Mouse (Mus musculus): Measurements from ENCODE around the gene Ttc16.
A peak's percentile ranks its signal among the peaks of the same experiment; 100 is the strongest.

The Ttc16 gene

DNA sequence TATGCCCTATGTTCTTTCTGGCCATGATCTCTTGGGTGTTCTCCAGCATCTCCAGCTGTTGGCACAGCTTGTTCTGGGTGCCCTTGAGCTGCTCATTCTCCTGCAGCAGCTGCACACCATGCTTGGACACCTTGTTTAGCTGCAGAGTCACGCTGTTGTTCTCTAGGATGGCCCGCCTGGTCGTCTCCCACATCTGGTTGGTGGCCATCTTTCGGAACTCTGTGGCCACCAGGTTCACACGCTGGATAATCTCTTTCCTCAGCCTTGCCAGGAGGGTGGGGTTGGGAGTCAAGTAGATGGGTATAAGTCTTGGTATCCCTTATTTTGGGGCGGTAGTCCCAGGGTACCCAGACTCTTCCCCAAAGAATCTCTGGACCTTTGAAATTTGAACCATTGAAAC, 4.3 kb upstream of the Ttc16 start:
- DNase-seq (ENCODE audit: low spot score in 2 of 2): no peak

DNA sequence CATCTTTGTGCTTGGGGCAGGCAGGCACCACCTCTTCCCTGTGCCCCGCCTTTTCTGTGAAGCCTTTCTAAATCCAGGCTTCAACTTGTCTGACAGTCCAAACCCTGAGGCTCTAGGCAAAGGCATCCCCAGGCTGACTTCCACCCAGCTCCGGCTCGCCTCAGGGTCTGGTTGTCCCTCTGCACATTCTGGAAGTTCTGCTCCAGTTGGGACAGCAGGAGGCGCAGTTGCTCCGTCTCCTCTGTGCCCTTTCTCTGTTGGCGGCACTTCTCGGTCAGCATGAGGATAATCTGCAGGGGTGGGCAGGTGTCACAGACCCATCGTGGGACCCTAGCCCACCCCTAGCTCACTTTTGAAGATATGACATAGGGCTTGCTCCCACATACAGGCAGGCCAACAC, 3.7 kb upstream of the Ttc16 start:
- DNase-seq (ENCODE audit: low spot score in 2 of 2): peak in 1 of 2 experiments; percentile 72

DNA sequence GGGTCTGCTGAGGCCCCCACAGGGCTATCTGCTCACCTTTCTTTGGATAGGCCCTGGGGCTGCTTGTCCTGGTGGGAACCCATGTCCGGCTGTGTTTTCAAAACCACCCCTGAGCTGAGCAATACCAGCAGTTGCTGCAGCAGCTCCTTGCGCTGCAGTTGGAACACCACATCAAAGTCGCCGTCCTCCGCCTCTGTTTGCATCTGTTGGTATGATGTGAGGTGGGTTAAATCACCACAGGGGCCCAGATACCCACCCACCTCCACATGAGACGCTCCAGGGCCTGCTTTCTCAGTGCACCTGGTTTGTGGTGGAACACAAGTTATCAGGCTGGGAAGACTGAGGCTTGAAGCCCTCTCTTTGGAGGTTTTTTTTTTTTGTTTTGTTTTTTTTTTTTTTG, 2.6 kb upstream of the Ttc16 start:
- DNase-seq (ENCODE audit: low spot score in 2 of 2): no peak

DNA sequence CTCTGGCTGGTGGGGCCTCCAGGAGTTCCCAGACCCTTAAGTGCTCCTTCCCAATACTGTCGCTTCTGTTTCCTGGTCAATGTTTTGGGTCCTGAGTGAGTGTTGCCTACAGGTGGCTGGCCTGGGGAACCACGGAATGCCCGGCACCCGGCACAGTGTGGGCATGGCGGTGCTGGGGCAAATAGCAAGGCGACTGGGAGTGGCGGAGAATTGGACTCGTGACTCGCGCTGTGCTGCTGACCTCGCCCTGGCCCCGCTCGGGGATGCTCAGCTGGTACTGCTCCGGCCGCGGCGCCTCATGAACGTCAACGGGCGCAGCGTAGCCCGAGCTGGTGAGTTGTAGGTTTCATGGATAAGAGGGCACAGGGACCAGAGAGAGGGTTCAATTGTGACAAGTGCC, 759 bp upstream of the Ttc16 start:
- no peak for DNase-seq (ENCODE audit: low spot score in 2 of 2)

DNA sequence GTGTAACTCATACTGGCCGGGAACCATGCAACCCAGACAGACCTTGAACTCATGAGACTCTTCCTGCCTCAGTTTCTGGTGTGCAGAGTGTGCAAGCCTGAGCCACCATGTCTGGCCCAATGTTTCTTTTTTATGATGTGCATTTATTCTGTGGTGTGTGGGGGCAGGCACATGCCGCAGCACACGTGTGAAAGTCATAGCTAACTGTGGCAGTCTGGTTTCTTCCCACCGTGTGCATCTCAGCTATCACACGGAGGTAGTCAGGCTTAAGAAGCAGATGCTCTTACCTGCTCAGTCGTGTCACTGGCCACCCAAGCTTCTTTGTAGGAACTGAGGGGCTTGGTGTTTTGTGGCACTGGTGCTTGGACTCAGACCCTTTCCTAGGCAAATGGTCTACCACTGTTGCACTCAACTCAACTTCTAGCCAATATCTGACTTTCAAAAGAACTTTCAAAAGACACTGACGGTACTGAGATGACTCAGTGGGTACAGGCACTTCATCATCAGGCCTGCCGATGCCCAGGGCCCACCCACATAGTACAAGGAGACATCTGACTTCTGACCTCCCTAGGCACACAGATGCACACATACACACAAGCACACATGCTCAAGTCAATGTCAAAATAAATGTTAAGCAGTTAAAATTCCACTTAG, 2.7 kb downstream of the Ttc16 start:
- DNase-seq (ENCODE audit: low spot score in 2 of 2): no peak

DNA sequence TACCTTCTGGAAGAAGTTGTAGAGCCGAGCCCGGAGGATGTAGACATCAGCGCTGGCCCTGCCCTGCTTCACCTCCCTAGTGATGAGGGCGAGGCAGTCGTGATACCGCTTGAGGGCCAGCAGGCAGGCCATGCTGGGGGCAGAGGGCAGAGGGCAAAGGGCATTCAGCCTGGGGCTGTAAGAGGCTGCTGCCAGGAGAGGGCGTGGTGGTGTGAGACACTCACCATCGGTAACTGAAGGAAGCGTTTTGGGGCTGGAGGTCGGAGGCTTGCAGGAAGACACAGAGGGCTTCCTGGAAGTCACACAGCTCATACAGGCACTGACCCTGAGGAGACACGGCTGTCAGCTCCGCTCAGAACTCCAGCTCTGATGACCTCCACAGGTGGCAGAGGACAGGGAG, 3.5 kb downstream of the Ttc16 start:
- no peak for DNase-seq (ENCODE audit: low spot score in 2 of 2)

DNA sequence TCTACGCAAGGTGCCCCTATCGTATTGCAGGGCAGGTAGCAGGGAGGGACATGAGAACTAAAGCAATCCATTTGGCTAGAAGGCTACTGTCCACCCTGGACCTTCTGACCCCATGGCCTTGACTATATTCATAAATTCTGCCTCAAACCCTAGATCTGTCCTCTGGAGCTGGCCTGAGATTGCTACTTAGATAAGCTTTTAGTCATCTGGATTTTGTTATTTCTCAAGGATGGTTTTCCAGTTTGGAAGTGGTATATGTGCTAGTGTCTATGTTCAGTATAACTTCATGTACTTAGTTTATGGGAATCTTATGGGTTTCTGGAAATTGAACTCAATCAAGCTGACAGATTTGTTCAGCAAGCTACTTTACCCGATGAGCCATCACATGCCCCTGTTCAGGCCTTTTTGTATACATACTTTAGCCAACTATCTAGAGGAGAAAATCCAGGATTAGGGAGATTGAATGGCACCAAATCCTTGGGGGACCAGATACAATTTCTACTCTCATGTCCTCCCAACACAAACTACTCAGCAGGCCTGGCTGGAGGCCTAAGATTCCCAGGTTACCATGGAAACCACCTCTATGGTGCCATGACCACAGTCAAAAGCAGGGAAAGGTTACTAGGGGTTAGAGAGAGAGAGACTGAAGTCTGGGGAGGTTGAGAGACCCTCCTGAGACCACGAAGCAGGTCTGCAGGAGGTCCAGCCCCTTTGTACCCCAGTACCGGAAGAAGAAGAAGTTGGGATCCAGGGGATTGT, 5.9 kb downstream of the Ttc16 start:
- DNase-seq (ENCODE audit: low spot score in 2 of 2): no peak

DNA sequence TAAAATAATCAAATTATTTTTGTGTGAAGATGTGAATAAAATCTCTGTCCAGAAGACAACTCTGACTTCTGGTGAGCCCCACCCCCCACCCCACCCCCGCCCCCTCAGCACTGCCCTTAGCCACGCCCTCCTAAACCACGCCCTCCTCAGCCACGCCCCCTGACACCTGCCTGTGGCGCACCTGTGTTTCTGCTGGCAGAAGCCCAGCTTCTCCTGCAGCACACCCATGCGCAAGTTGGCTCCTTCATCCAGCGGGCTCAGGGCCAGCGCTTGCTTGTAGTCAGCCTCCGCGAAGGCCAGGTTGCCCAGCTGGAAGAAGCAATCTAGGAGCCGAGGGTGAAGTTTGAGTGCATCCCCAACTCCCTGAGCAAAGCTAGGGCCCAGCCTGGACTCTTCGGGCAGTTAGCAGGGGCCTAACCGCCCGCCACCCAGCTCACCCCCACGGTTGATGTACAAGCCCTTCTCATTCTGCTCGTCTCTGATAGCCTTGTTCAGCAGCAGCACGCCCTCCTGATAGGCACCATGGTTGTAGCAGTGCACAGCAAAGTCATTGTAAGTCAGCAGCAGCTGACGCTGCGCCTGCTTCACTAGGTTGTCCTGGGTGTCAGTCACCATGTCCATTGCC, 6.7 kb downstream of the Ttc16 start:
- DNase-seq (ENCODE audit: low spot score in 2 of 2): no peak

DNA sequence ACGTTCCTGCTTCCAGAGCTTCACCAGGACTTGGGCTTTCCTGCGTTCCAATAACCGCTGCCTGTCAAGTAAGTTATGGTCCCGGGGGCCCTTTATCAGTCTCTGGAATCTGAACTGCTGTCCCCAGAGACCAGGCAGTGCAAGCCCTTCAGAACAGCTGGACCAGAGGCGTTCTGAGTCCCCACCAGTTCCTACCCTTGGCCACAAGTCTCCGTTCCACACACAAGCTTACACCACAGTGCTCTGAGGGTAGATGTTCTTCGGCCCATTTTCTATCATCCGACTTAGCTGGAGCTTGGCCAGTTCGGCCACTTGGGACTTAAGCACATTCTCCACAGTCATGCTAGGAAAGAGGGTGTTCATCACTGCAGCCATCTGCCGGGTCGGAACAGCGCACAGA, 8.2 kb downstream of the Ttc16 start:
- DNase-seq (ENCODE audit: low spot score in 2 of 2): no peak

DNA sequence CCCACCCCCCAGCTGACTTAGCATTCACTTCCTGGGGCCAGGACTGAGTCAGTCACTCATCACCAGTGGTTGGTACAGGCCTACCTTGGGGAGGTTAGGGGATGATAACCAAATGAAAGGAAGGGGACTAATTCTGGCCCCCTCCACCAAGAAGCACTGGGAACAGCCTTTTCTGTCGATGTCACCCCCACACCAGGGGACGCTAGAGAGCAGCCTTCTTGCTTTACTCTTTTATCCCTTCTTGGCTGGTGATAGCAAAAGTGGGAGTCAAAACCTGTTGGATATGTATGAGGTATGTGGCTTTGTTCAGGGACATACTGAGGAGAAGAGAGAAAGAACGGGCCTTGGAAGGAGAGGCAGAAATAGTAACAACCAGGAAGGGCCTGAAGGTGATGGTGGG, 12.1 kb downstream of the Ttc16 start:
- DNase-seq (ENCODE audit: low spot score in 2 of 2): no peak

DNA sequence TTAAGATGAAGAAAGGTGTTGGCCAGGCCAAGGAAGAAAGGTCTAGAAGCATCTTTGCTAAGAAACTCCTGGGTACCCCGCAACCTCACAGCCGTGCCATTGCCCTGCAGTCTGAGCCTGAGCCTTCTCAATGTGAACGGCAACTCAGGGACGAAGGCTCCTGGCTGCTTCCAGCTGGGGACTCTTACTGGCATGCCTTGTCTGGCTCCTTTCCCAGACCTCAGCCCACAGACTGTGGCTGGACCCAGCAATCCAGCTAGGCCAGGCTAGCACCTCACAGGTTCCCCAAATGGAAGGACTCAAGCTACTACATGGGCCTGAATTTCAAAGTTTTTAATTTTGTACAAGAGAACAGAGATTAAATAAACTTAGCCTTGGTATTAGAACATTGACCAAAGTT, 13.6 kb downstream of the Ttc16 start:
- no peak for DNase-seq (ENCODE audit: low spot score in 2 of 2)

DNA sequence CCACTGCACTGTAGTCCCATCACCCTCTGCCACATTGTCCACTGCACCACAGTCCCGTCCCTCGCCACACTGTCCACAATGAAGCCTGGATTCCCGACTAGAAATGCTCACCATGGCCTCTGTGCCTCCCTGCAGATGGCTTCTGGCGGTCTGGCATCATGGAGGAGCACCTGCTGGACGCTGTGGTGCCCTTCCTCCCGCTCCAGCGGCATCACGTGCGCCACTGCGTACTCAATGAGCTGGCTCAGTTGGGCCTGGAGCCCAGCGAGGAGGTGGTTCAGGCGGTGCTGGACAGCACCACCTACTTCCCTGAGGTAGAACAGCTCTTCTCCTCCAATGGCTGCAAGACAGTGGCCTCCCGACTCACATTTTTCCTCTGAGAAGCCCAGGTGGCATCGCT, 14.1 kb downstream of the Ttc16 start:
- DNase-seq (ENCODE audit: low spot score in 2 of 2): no peak

DNA sequence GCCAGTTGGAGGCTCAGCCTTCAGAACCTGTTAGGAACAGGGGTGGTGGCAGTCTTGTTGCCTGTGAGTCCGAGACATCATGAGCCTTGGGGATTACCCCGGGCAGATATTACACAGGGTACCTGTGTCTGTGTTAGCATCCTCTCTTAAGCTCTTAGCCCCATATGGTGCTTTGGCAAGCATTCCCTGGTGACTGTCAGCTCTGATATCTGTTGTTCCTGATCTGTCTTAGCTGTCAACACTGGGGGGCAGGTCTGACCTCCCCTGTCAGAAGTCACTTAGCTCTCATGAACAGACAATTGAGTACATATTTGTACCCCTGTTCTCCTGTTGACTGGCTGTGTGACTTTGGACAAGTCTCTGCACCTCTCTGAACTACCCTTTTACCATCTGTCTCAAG, 16.4 kb downstream of the Ttc16 start:
- DNase-seq (ENCODE audit: low spot score in 2 of 2): no peak

DNA sequence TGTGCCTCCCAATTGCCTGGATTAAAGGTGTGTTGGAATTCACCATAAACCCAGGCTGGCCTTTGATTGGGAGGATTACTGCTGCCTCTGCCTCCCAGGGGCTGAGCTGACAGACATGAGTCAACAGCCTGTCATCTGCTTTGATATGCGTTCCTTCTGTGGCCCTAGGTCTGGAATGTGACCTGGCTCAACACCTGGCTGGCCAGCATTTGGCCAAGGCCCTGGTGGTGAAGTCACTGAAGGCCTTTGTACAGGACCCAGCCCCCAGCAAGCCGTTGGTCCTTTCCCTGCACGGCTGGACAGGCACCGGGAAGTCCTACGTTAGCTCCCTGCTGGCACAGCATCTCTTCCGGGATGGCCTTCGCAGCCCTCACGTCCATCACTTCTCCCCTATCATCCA, 16.9 kb downstream of the Ttc16 start:
- DNase-seq (ENCODE audit: low spot score in 2 of 2): no peak

DNA sequence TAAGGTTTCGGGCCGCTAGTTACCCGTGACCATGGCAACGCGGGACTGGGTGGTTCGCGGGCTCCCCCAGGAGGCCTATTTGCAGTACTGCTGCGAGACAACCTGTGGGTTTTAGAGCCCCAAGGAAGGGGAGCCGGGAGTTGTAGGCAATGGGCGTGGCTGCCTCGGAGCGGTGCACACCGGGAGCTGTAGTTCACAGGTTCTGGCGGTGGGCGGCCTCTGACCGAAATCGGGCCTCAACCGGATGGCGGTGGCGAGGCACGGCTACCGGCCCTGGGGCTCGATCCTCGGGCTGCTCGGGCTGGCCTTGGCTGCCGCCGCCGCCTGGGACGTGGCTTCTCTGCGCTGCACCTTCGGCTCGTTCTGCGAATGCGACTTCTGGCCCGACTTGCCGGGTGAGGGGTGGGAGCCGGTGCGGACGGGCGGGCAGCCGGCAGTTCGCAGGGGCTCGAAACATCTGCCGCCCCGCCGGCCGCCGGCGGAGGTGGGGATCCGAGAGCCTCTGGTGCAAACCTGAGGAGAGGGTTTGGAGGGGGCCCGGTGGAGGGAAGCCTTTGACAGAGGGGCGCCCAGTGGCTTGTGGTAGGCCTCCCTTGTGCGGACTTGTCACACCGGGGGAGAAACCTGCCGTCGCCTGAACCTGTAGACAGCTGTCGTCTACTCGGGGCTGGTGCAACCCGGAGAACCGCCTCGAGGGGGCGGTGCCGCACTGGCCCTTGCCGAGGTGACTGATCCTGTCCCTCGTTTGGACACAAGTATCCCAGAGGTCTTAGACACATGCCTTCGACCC, 18.2 kb downstream of the Ttc16 start, which contains the start of gene Tor2a:
Tor2a (plus strand) TSS at position 179 of the 790 bp plus-strand sequence.
- peak; percentile 98 for DNase-seq (ENCODE audit: low spot score in 2 of 2)

DNA sequence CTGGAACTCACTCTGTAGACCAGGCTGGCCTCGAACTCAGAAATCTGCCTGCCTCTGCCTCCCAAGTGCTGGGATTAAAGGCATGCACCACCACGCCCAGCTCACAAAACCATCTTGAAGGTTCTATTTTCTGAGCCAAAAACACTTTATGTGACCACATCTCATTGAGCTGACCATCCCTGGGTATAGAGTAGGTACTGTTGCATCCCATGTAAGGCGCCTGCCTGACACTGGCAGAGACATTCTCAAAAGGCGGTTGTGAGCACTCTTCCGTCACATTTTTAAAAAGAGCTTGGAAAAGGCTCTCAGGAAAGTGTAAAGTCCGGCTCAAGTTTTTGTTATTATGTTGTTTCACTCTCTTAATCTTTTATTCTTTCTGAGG, 18.8 kb downstream of the Ttc16 start:
- no peak for DNase-seq (ENCODE audit: low spot score in 2 of 2)

DNA sequence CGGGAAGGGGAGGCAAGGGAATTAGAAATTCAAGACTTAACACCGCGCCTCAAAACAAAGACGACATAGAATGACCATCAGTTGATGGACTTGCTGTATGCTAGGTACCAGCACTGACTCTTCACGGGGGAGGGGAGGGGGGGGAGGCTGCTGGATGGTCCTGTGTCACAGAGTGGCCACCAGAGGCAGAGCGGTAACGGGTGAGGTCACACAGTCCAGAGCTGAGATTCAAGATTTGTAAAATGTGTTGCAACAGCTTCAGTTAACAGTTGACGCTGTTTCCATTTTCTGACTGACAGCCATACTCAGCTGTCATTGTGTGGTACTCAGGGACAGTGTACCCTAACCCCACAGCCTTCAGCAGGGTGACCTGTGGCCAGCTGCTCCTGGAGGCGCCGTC, 23.3 kb downstream of the Ttc16 start:
- no peak for DNase-seq (ENCODE audit: low spot score in 2 of 2)

DNA sequence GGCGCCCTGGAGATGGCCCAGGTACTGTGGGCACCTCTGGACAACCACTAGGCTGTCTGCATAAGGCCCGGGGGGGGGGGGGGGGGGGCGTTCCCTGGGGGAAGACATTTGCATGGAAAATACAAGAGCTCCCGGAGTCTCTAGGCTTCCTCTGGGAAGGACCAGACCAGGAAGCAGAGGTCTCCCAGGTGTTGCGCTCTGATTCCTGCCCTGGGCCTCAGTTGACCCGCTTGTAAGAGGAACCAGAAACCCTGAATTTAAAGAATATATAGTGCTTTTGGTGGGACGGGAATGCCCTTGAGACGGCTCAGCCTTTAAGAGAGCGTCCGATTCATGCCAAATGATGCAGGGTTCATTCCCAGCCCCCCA, 23.8 kb downstream of the Ttc16 start:
- no peak for DNase-seq (ENCODE audit: low spot score in 2 of 2)

DNA sequence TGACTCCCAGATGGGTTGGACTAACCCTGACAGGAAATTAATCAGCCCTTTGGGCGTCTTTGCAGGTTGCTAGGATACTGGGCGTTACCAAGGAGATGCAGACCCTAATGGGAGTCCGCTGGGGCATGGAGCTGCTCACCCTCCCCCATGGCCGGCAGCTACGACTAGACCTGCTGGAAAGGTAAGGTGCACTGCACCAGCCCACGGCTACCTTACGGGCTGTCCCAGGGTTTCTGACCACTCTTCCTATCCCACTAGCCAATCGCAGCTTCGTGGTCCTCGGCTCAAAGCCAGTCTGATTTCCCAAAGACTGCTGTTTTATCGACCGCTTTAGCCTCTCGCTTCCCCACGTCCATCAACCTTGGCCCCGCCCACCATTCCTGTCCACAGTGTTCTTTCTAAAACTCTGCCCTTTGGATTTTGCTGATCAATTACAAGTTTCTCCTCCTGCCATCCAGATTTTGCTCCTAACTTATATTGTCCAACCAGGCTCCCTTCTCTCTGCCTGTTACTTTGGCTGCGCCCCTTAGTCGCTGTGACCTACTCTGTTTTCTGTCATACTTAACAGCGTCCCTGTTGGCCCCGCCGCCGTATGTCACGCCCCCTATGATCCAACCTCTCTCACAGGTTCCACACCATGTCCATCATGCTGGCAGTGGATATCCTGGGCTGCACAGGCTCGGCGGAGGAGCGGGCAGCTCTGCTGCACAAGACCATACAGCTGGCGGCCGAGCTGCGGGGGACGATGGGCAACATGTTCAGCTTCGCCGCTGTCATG, 24.4 kb downstream of the Ttc16 start:
- DNase-seq (ENCODE audit: low spot score in 2 of 2): no peak

DNA sequence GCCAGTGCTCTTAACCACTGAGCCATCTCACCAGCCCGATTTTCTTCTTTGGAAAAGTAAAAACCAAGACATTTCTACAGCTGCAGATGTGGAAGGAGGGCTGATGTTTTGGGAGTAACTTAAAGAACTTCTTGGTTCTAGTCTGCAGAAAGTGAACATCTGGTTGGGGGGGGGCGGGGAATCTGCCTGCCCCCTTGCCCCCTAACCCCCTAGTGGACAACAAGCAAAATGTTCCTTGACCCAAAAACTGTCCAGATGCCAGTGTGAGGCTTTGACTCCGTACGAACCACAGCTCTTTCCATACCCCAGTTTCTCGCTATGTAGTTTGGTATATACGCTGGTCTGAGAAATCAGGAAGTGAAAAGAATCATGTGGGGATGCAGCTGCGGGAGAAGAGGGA, 25.2 kb downstream of the Ttc16 start:
- no peak for DNase-seq (ENCODE audit: low spot score in 2 of 2)

DNA sequence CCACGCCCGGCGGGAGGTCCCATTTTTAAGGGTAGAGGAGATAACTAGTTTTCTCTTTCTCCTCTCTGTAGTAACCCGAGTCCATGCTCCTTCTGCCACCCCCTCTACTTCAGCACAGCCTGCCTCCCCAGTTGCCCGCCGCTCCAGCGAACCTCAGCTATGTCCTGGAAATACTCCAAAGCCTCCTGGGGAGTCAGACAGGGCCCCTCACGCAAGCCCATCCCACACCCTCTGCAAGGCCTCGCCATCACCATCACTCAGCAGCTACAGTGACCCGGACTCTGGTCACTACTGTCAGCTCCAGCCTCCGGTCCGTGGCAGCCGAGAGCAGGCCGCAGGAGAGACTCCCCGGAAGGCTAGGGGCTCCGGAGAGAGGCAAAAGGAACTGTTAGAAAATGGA, 26.4 kb downstream of the Ttc16 start:
- DNase-seq (ENCODE audit: low spot score in 2 of 2): no peak
